Mouse (Mus musculus): ENCODE data around the gene Rhot1. TPM values are rescaled to one million over a fixed set of nuclear protein-coding genes. Genes with fewer than 3 reads are reported as not detected.
A peak's percentile ranks its signal among the peaks of the same experiment; 100 is the strongest.
"Not testable (repeated sequence)": the region's sequence is repeated elsewhere in the genome, so short reads cannot be mapped to it uniquely, and the experiment has no call there.

Gene Rhot1
- polyA plus RNA-seq, 1 experiment from 2014 or later: 74.7 TPM

DNA sequence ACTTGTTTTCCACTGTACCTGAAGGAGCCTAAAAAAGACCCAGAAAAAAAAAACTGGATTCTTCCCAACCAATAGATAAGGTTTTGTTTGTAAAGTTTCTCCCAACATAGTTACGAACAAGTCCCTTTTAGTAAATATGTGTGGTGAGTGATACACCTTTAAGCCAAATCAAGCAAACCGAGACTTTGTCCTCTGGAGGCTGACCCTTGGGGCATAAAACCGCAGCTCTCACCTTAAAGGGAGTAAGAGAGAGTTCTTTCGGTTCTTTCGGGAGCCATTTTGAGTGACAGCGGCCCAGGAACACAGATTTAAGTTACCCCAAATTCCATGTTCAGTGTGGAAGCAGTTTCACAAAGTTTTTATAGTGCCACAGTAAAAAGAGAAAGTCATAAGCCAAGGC lies 6.5 kb upstream of the Rhot1 start:
- no peak overlapping the region for H3K27ac ChIP-seq
- WGBS: 80% methylated on average over 6 of the region's 6 CpGs
- no peaks in the 10 kb centered on the region for H3K9me3 ChIP-seq
- H3K4me3 ChIP-seq: no peak overlapping the region
- no peaks in the 10 kb centered on the region for H3K27me3 ChIP-seq (replicated peaks)
- H3K9ac ChIP-seq: no peak overlapping the region
- no peak for ATAC-seq (replicated peaks)
- no peaks in the 10 kb centered on the region for H3K36me3 ChIP-seq (replicated peaks)
- no peaks in the 10 kb centered on the region for H3K4me1 ChIP-seq
- no peak overlapping the region for H3K4me2 ChIP-seq

DNA sequence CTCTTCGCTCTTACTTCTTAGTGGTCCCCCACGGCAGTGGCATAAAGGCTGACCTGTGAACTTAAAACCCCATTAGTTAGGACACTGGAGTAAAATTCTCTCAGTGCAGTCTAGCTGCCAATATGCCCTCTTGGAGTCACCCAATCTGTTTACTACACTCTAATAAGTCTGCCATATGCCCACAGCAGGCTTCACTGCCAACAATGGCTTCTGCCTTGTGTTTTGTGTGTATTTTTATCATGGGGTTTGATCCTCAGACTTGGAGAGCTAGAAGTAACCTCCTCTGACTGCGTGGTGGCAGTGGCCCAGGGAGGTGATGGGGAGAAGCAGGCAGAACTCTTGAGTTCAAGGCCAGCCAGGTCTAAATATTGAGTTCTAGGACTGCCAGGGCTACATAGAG lies 4.8 kb upstream of the Rhot1 start:
- WGBS: 75% methylated on average over 3 of the region's 3 CpGs
- Histone ChIP-seq H3K9ac (no peak overlapping the region), H3K4me3 (no peak overlapping the region), H3K4me2 (no peak overlapping the region), H3K27me3 (replicated peaks) (no peaks in the 10 kb centered on the region), H3K4me1 (0 out of 2 replicates have a peak, but pooled peaks cover 3% of the 10 kb centered on the region), H3K9me3 (no peaks in the 10 kb centered on the region), H3K36me3 (replicated peaks) (no peaks in the 10 kb centered on the region), H3K27ac (no peak overlapping the region)
- no peak for ATAC-seq (replicated peaks)

DNA sequence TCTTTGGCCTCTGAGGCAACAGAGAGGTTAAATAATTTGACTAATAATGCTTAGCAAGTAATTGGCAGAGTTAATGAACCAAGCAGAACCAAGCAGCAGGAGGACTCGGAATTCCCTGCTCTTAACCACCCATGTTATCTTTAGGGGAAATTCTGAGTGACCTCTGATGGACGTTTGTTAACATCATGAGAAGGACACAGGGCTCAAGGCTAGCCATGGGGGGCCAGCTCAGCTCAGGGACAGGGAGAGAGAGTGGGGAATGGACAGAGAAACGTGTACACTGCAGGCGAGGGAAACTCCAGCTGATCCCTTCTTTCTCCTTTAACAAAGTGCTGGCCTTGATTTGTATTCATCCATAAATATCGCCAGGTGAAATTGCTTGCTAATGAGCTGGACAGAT lies 3.9 kb upstream of the Rhot1 start:
- Histone ChIP-seq H3K27me3 (replicated peaks) (no peaks in the 10 kb centered on the region), H3K9ac (no peak overlapping the region), H3K4me2 (no peak overlapping the region), H3K4me3 (no peak overlapping the region), H3K36me3 (replicated peaks) (no peaks in the 10 kb centered on the region), H3K27ac (no peak overlapping the region), H3K4me1 (peaks cover 5% of the 10 kb centered on the region), H3K9me3 (no peaks in the 10 kb centered on the region)
- WGBS: 58% methylated on average over 5 of the region's 5 CpGs
- ATAC-seq (replicated peaks): no peak

DNA sequence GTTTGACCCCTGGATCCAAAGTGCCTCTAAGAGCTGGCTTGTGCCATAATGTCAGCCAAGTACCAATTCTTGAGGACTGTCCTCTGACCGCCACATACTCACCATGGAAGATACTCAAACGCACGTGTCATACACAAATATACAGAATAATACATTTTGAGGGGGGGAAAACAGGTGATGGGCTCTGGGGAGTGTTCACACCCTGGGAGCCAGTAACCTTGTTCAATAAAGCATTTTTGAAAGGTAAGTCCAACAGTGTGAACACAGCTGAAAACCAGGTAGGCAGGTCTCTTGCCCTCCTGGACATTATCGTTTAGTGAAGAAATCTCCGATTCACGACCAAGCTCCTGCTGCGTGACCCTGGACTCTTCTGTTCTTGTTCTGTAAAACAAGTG lies 357 bp upstream of the Rhot1 start:
- peak; percentile 77 for ATAC-seq (replicated peaks)
- Histone ChIP-seq H3K4me2 (no peak overlapping the region), H3K9me3 (no peaks in the 10 kb centered on the region), H3K36me3 (replicated peaks) (no peaks in the 10 kb centered on the region), H3K4me1 (peaks cover 18% of the 10 kb centered on the region), H3K9ac (no peak overlapping the region), H3K27me3 (replicated peaks) (no peaks in the 10 kb centered on the region), H3K27ac (peak overlapping the region; percentile 94; the same call in 1 of the 2 replicates), H3K4me3 (peak overlapping the region; percentile 79)
- WGBS: 36% methylated on average over 7 of the region's 7 CpGs

DNA sequence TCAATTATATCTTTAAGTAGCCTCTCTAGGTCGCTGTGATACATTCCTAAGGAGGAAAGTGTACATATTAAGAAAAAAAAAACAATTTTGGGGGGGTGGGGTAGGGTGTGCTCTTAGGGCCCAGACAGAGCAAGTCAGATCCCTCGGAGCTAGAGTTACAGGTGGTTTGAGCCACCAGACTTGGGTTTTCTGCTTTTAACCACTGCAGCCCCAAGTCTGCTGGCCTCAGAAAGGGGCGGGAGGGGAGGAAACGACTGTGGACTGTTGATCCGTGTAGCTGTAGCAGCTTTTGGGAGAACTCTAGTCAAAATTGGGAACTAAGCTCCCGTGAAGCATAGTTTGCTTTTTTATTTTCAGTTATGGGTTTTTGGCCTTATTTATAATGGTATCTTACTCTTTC lies 1.5 kb downstream of the Rhot1 start:
- no peak for ATAC-seq (replicated peaks)
- 0 out of 2 replicates have a peak, but pooled peaks cover 3% of the 10 kb centered on the region for H3K36me3 ChIP-seq (replicated peaks)
- no peaks in the 10 kb centered on the region for H3K27me3 ChIP-seq (replicated peaks)
- no peak overlapping the region for H3K9ac ChIP-seq
- no peaks in the 10 kb centered on the region for H3K9me3 ChIP-seq
- H3K4me3 ChIP-seq: peak overlapping the region; percentile 79; the same call in 1 of the 2 replicates
- whole genome bisulfite sequencing: 54% methylated on average over 6 of the region's 6 CpGs
- no peak overlapping the region for H3K27ac ChIP-seq
- peaks cover 18% of the 10 kb centered on the region for H3K4me1 ChIP-seq
- peak overlapping the region; percentile 55 for H3K4me2 ChIP-seq

DNA sequence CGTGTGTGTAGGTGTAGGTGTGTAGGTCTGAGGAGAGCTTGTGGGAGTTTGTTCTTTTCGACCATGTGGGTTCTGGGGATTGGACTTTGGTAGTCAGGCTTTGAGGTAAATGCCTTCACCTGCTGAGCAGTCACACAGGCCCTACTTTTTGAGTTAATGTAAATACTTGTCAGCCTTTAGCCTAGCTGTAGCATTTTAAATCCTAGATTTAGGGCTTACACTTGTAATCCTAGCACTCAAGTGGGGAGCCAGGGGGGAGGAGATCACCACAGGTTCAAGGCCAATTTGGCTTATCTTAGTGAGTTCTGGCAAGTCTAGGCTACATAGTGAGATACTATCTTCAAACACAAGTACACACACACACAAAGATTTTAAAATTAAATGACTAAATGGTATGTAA lies 3.5 kb downstream of the Rhot1 start:
- H3K9me3 ChIP-seq: no peaks in the 10 kb centered on the region

DNA sequence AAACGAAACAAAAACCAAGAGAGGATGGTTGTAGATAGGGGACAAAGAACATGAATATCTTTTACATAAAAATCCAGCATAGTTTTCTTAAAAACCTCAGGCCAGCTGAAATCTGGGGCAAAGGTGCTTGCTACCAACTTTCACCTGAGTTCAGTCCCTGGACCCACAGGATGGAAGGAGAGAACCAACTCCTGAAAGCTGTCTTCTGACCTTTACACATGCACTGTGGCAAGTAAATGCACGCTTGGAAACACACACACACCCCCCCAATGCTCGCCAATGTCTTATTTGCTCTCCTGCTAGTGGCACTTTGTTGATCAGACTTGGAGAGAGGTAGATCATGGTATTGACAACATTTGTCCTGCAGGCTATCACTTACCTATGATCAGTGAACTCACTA lies 6.5 kb downstream of the Rhot1 start:
- Histone ChIP-seq H3K9me3 (no peaks in the 10 kb centered on the region), H3K4me3 (no peak overlapping the region), H3K4me2 (no peak overlapping the region), H3K4me1 (peaks cover 10% of the 10 kb centered on the region), H3K9ac (no peak overlapping the region), H3K36me3 (replicated peaks) (peaks cover 3% of the 10 kb centered on the region; the same call in 1 of the 2 replicates), H3K27me3 (replicated peaks) (no peaks in the 10 kb centered on the region), H3K27ac (no peak overlapping the region)
- ATAC-seq (replicated peaks): no peak
- 92% methylated on average over 3 of the region's 3 CpGs for WGBS

More for the DNA sequence above, 3.5 kb downstream of the Rhot1 start:
- no peaks in the 10 kb centered on the region for H3K27me3 ChIP-seq (replicated peaks)
- H3K36me3 ChIP-seq (replicated peaks): 0 out of 2 replicates have a peak, but pooled peaks cover 3% of the 10 kb centered on the region
- H3K4me3 ChIP-seq: no peak overlapping the region
- 93% methylated on average over 2 of the region's 2 CpGs for WGBS
- H3K4me1 ChIP-seq: peaks cover 18% of the 10 kb centered on the region
- no peak overlapping the region for H3K9ac ChIP-seq
- H3K27ac ChIP-seq: no peak overlapping the region
- H3K4me2 ChIP-seq: no peak overlapping the region
- no peak for ATAC-seq (replicated peaks)

DNA sequence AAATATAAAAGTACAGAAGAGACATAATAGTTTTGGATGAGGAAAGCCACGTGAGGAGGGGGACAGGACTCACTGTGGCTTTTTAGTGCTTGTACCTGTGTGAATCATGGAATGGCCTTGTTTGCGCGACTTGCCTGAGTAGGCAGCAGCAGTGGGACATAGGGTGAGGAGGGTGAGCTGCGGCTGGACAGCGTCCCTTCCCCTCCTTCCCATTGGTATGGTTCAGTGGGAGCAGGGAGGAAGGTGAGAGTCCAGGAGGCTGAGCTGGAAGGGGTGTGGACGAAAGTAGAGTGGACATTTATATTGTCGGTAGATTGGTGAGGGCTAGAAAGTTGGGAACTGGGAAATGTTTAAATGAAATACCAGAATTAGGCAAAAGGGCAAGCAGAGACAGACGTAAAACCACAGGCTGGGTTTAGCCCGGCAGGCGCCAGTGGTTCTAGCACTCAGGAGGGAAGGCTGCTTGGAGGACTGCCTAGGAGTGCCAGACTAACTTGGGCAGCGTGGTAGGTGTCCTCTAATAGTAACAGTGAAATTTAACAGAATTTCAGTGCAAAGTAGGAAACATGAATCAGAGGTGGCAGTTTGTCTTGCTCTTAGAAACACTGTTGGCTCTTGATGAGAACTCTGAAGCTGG lies 10.0 kb downstream of the Rhot1 start:
- Histone ChIP-seq H3K4me1 (no peaks in the 10 kb centered on the region), H3K27ac (no peak overlapping the region), H3K36me3 (replicated peaks) (peaks cover 9% of the 10 kb centered on the region), H3K4me2 (no peak overlapping the region), H3K4me3 (no peak overlapping the region), H3K9ac (no peak overlapping the region), H3K27me3 (replicated peaks) (no peaks in the 10 kb centered on the region), H3K9me3 (no peaks in the 10 kb centered on the region)
- 89% methylated on average over 11 of the region's 11 CpGs for WGBS
- ATAC-seq (replicated peaks): no peak

DNA sequence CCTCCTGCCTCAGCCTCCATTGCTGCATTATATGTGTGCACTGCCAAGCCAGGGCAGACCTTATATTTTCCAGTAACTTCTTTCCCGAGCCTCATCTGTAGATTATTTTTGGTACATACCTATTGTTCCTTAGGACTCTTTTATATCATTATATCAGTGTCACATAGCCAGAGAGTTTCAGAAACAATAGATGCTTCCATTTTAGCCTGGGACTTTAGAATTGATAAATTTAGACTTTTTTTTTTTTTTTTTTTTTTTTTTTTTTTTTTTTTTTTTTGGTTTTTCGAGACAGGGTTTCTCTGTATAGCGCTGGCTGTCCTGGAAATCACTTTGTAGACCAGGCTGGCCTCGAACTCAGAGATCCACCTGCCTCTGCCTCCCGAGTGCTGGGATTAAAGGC lies 21.2 kb downstream of the Rhot1 start:
- ATAC-seq (replicated peaks); H3K4me3 ChIP-seq; H3K27me3 ChIP-seq (replicated peaks); H3K4me1 ChIP-seq; H3K9me3 ChIP-seq; H3K4me2 ChIP-seq; H3K27ac ChIP-seq; H3K9ac ChIP-seq: not testable (repeated sequence)
- WGBS: 91% methylated on average over 5 of the region's 5 CpGs
- peaks cover 21% of the 10 kb centered on the region for H3K36me3 ChIP-seq (replicated peaks)

DNA sequence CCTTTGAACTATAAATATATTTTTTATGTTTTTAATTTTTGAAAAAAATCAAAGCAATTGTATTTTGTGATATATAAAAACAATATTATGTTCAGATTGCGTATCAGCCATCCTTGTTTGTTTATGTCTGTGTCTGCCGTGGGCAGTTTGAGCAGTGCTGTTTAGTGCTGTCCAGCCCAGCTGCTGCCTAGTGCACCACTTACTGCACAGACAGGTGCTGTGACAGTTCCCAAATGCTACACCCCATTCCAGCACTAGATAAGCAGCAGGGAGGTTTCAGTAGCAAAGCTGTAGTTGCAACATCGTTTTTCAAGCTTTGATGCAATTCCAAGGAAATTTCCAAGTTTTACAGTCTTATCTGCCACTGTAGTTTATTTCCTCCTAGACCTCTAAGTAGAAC lies 28.5 kb downstream of the Rhot1 start:
- Histone ChIP-seq H3K4me2 (no peak overlapping the region), H3K27me3 (replicated peaks) (no peaks in the 10 kb centered on the region), H3K4me3 (no peak overlapping the region), H3K4me1 (no peaks in the 10 kb centered on the region), H3K9ac (no peak overlapping the region), H3K27ac (no peak overlapping the region), H3K36me3 (replicated peaks) (peaks cover 11% of the 10 kb centered on the region), H3K9me3 (no peaks in the 10 kb centered on the region)
- ATAC-seq (replicated peaks): no peak
- WGBS: 87% methylated on average over 3 of the region's 3 CpGs

DNA sequence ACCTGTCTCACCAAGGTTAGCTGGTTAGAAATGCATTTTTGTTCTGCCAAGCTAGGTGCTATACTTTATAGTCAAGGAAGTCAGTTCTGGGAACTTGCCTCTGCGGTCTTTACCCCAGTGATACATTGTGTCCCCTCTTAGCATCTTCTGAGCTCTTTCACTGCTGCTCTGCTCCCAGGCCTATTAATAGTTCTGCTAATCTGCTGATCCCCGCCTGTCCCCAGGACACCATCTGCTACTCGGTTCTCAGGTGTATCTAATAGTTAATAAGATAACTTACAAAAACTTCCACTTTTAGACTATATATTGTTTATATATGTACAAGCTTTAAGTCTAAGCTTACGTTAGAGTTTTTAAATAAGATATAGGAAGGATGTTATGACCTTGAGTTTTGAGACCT lies 29.5 kb downstream of the Rhot1 start:
- Histone ChIP-seq H3K4me3 (no peak overlapping the region), H3K9me3 (no peaks in the 10 kb centered on the region), H3K27me3 (replicated peaks) (no peaks in the 10 kb centered on the region), H3K36me3 (replicated peaks) (peaks cover 13% of the 10 kb centered on the region), H3K4me1 (no peaks in the 10 kb centered on the region), H3K27ac (no peak overlapping the region), H3K9ac (no peak overlapping the region), H3K4me2 (no peak overlapping the region)
- WGBS: 86% methylated on average over 4 of the region's 4 CpGs
- no peak for ATAC-seq (replicated peaks)

DNA sequence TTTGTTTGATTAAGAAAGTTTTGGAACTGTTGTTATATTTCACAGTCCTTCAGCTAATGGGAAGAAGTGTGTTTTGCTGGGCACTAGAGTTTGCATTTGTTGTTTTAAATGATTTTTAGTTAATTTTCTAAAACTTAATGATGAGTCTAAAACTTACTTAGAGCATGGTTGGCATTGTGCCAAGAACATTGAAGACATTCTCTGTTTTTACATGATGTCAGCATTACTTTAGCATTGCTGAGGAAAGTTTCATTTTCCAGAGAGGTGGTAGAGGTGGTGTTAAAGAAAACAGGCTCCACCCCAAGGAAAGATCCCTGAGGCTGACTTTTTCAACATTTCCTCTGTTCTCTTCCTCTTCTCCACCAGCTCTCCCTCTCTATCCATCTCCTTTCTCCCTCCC lies 38.2 kb downstream of the Rhot1 start:
- ATAC-seq (replicated peaks): no peak
- H3K9ac ChIP-seq: no peak overlapping the region
- H3K4me2 ChIP-seq: no peak overlapping the region
- no peaks in the 10 kb centered on the region for H3K4me1 ChIP-seq
- H3K27ac ChIP-seq: no peak overlapping the region
- H3K36me3 ChIP-seq (replicated peaks): peaks cover 54% of the 10 kb centered on the region
- no peaks in the 10 kb centered on the region for H3K9me3 ChIP-seq
- H3K27me3 ChIP-seq (replicated peaks): no peaks in the 10 kb centered on the region
- H3K4me3 ChIP-seq: no peak overlapping the region

DNA sequence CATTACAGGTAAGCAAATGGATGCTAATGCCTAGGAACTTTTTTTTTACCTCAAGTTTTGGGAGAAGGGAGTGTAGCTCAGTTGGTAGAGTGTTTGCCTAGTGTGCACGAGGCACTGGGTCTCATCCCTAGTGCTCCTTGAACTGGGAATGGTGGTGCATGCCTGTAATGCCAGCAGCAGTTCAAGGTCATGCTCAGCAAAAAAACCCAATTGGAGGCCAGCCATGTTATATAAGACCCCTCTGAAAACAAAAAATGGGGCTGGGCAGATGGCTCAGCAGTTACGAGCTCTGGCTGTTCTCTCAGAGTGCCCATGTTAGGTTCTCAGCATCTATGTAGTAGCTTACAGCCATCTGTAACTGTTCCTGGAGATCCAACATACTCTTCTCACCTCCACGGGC lies 39.7 kb downstream of the Rhot1 start:
- H3K36me3 ChIP-seq (replicated peaks): peaks cover 54% of the 10 kb centered on the region
- no peaks in the 10 kb centered on the region for H3K4me1 ChIP-seq
- H3K9ac ChIP-seq: no peak overlapping the region
- no peak overlapping the region for H3K27ac ChIP-seq
- H3K27me3 ChIP-seq (replicated peaks): no peaks in the 10 kb centered on the region
- H3K4me2 ChIP-seq: no peak overlapping the region
- 92% methylated on average over 3 of the region's 3 CpGs for WGBS
- no peak for ATAC-seq (replicated peaks)
- H3K4me3 ChIP-seq: no peak overlapping the region
- H3K9me3 ChIP-seq: no peaks in the 10 kb centered on the region
